Mouse (Mus musculus) hematopoietic stem cell, adult 5-6 weeks (primary cell): ENCODE results near the gene Setd7. TPM values are rescaled to one million over a fixed set of nuclear protein-coding genes. Genes with fewer than 3 reads are reported as not detected.

Source experiments
- ATAC-seq, 2 experiments: fragments of 125-278 bp in 1 of 2; replicated peaks in 1 of 2; 2 replicates each; pipeline ENCODE4 v1.8.0; 2016 to 2017; ENCODE audit warnings: inconsistent platforms in 2 of 2, mild to moderate bottlenecking in 2 of 2, moderate number of reproducible peaks in 2 of 2, low read depth in 1 of 2, moderate TSS enrichment in 1 of 2; ENCODE audit not compliant: low FRiP score in 2 of 2, poor library complexity in 2 of 2, severe bottlenecking in 2 of 2, insufficient read depth in 1 of 2, low TSS enrichment in 1 of 2
- total RNA-seq: library from RNA; stranded (forward); fragments of 172-1452, 232-1000 nt; gene quantifications from 2 replicates; pipeline ENCODE4 v1.2.3, GENCODE M21; 2017

Gene Setd7
- total RNA-seq, 1 experiment from 2014 or later: 47.3 TPM

- no peak for ATAC-seq
Measured at GRCm38 (mm10) chr3:51493272-51493838, 67.3 kb downstream of the Setd7 start.

GRCm38 (mm10) chr3:51490088-51490753, 70.5 kb downstream of the Setd7 start:
- no peak for ATAC-seq

- ATAC-seq: no peak
Measured at GRCm38 (mm10) chr3:51486491-51487195, 74.0 kb downstream of the Setd7 start.

- no peak for ATAC-seq
Measured at GRCm38 (mm10) chr3:51485347-51485746, 75.3 kb downstream of the Setd7 start.

GRCm38 (mm10) chr3:51484370-51484769, 76.3 kb downstream of the Setd7 start:
- ATAC-seq: peak in 1 of 2 experiments; percentile 8; a peak in 2 of 4 replicates

GRCm38 (mm10) chr3:51483741-51484359, 76.8 kb downstream of the Setd7 start, which contains the start of gene Rab33b:
Rab33b (plus strand) TSS chr3:51483920.
- peak; percentile 89 to 96 for ATAC-seq

GRCm38 (mm10) chr3:51482781-51483180, 77.9 kb downstream of the Setd7 start:
- ATAC-seq: no peak

GRCm38 (mm10) chr3:51481881-51482280, 78.8 kb downstream of the Setd7 start:
- no peak for ATAC-seq

GRCm38 (mm10) chr3:51481059-51481458, 79.6 kb downstream of the Setd7 start:
- peak in 1 of 2 experiments; percentile 33; a peak in 1 of 4 replicates for ATAC-seq

GRCm38 (mm10) chr3:51479893-51480292, 80.8 kb downstream of the Setd7 start:
- no peak for ATAC-seq

GRCm38 (mm10) chr3:51475706-51476105, 85.0 kb downstream of the Setd7 start:
- ATAC-seq: no peak

- no peak for ATAC-seq
Measured at GRCm38 (mm10) chr3:51468530-51468929, 92.1 kb downstream of the Setd7 start.

Other genes with a start within 250 kb of the Setd7 start
- 173 and 205 TPM in 2 replicates for gene Elf2, start 220.2 kb downstream of the Setd7 start, total RNA-seq
- gene Mgarp, start 164.1 kb downstream of the Setd7 start, total RNA-seq: not detected in 2 replicates
- gene Ndufc1, start 151.9 kb downstream of the Setd7 start, total RNA-seq: 41.9 and 90.6 TPM in 2 replicates
- gene Naa15, start 145.7 kb downstream of the Setd7 start, total RNA-seq: 76.8 and 131 TPM in 2 replicates
- 19.1 and 20.3 TPM in 2 replicates for gene Rab33b, start 77.0 kb downstream of the Setd7 start, total RNA-seq
- gene Mgst2, start 99.5 kb upstream of the Setd7 start, total RNA-seq: 10.5 and 27.9 TPM in 2 replicates